Mouse (Mus musculus) left cerebral cortex, adult 9 months (tissue): ENCODE data around the gene Plpp7.

Source experiments
- DNase-seq, 2 experiments: peaks; one replicate each; pipeline ENCODE4 v3.0.0; 2022; ENCODE audit warnings: low spot score in 2 of 2

Gene Plpp7

GRCm38 (mm10) chr2:32095351-32096121 is at the start of gene Plpp7:
TSS of gene Plpp7 (plus strand) at chr2:32095528.
- peak; percentile 69 to 89 for DNase-seq

- no peak for DNase-seq
These were observed 49.3 kb upstream of the Plpp7 start for GRCm38 (mm10) chr2:32046009-32046408.

GRCm38 (mm10) chr2:32047323-32047722 is 48.0 kb upstream of the Plpp7 start:
- DNase-seq: no peak

- no peak for DNase-seq
These were observed 43.5 kb upstream of the Plpp7 start for GRCm38 (mm10) chr2:32051791-32052190.

GRCm38 (mm10) chr2:32052418-32052817 is 42.9 kb upstream of the Plpp7 start:
- DNase-seq: no peak

GRCm38 (mm10) chr2:32055357-32055965 is 39.9 kb upstream of the Plpp7 start:
- no peak for DNase-seq

- DNase-seq: no peak
These were observed 38.8 kb upstream of the Plpp7 start for GRCm38 (mm10) chr2:32056524-32056923.

- DNase-seq: no peak
These were observed 38.0 kb upstream of the Plpp7 start for GRCm38 (mm10) chr2:32057360-32057759.

- no peak for DNase-seq
These were observed 37.5 kb upstream of the Plpp7 start for GRCm38 (mm10) chr2:32057794-32058193.

GRCm38 (mm10) chr2:32058241-32058640 is 37.1 kb upstream of the Plpp7 start:
- no peak for DNase-seq

GRCm38 (mm10) chr2:32058716-32059115 is 36.6 kb upstream of the Plpp7 start:
- DNase-seq: no peak

GRCm38 (mm10) chr2:32059613-32060012 is 35.7 kb upstream of the Plpp7 start:
- DNase-seq: no peak

GRCm38 (mm10) chr2:32060228-32060805 is 35.0 kb upstream of the Plpp7 start:
- DNase-seq: no peak

GRCm38 (mm10) chr2:32061189-32061588 is 34.1 kb upstream of the Plpp7 start:
- no peak for DNase-seq

GRCm38 (mm10) chr2:32061722-32062505 is 33.4 kb upstream of the Plpp7 start:
- DNase-seq: no peak

GRCm38 (mm10) chr2:32062626-32063410 is 32.5 kb upstream of the Plpp7 start:
- DNase-seq: no peak

- DNase-seq: no peak
These were observed 31.7 kb upstream of the Plpp7 start for GRCm38 (mm10) chr2:32063451-32064151.

GRCm38 (mm10) chr2:32064913-32065312 is 30.4 kb upstream of the Plpp7 start:
- no peak for DNase-seq

- no peak for DNase-seq
These were observed 29.9 kb upstream of the Plpp7 start for GRCm38 (mm10) chr2:32065371-32065791.

GRCm38 (mm10) chr2:32066005-32066404 is 29.3 kb upstream of the Plpp7 start:
- no peak for DNase-seq
